Mouse (Mus musculus) spleen, postnatal 0 days (tissue): ENCODE measurements around the gene Tsn. TPM values are rescaled to one million over a fixed set of nuclear protein-coding genes. Genes with fewer than 3 reads are reported as not detected.

Experiments
- polyA plus RNA-seq: library from polyadenylated mRNA; unstranded; fragments of >200 nt; fragmentation: Nextera tagmentation; extraction: Ambion mirVana; gene quantifications from 2 replicates; pipeline ENCODE4 v1.2.1, GENCODE M21; 2015

Gene Tsn
- polyA plus RNA-seq, result 206 and 235 TPM in 2 replicates

GRCm38 (mm10) chr1:118311622-118312326, at the start of gene Tsn:
Tsn (minus strand) TSS chr1:118311739.

GRCm38 (mm10) chr1:118321661-118322201, 10.2 kb upstream of the Tsn start, which contains the start of gene Nifk:
Nifk (plus strand) TSS chr1:118321839.

Other genes with a start within 250 kb of the Tsn start
- gene Gm29106, start 135.2 kb downstream of the Tsn start, polyA plus RNA-seq, result 0.05 and 0.08 TPM in 2 replicates
- gene Nifk, start 10.1 kb upstream of the Tsn start, polyA plus RNA-seq, result 57.7 and 59.6 TPM in 2 replicates
- 18.2 and 20.4 TPM in 2 replicates for gene Clasp1, start 77.3 kb upstream of the Tsn start, polyA plus RNA-seq